In genomic region chr2:71878943-71879342, GRCm38 (mm10) we compare ENCODE assay signal across 22 mouse cellular contexts. TPM values are rescaled to one million over a fixed set of nuclear protein-coding genes. Genes with fewer than 3 reads are reported as not detected.
DNase-seq lines count a peak whose midpoint lies in the region; ATAC-seq and TF ChIP-seq lines count a peak whose summit lies in the region.
"Had no signal": no experiment of that assay in that cellular context is flagged by ENCODE, and none has a peak within 500 bp of the region (broad histone marks: within the 10 kb centered on the region; RNA-seq: fewer than 3 reads in every experiment).

No protein-coding gene starts in this region.

- H3K36me3 ChIP-seq in CH12.LX (replicated peaks in 1 of 2; ENCODE audit: control insufficient read depth in 1 of 2, insufficient read depth in 1 of 2, low read length in 1 of 2) (peaks cover 3 to 50% of the 10 kb centered on the region in 2 experiments), MEL (ENCODE audit: control insufficient read depth in 1 of 2, insufficient read depth in 2 of 2, low read length in 2 of 2) (peaks cover 3 to 20% of the 10 kb centered on the region in 2 experiments; a peak in 3 of 4 replicates)
- H3K36me3 ChIP-seq in liver, embryonic 16.5 days (ENCODE audit: control insufficient read depth, insufficient read depth): peaks cover 16% of the 10 kb centered on the region
- H3K36me3 ChIP-seq in heart, embryonic 11.5 days (ENCODE audit: control insufficient read depth, insufficient read depth, low read length): no peaks in the 10 kb centered on the region
- H3K36me3 ChIP-seq: forebrain, embryonic 15.5 days had no signal

- no peak overlapping the region for H3K9ac ChIP-seq in CH12.LX (ENCODE audit: insufficient read depth, low read depth)
- no peak overlapping the region for H3K9ac ChIP-seq in MEL (ENCODE audit: control insufficient read depth, low read depth, low read length, poor library complexity, severe bottlenecking)
- no peak overlapping the region for H3K9ac ChIP-seq in liver, embryonic 16.5 days (ENCODE audit: low read depth, low read length)
- no peak overlapping the region for H3K9ac ChIP-seq in heart, embryonic 11.5 days (ENCODE audit: low read depth, low read length)
- H3K9ac ChIP-seq: embryonic facial prominence, embryonic 15.5 days; forebrain, embryonic 15.5 days; heart, embryonic 13.5 days; intestine, embryonic 15.5 days had no signal

- H3K4me2 ChIP-seq in CH12.LX (ENCODE audit: insufficient read depth, low read depth, poor library complexity, severe bottlenecking): no peak overlapping the region
- 0 out of 2 replicates have a peak overlapping the region, but pooled peaks have one; percentile 41 for H3K4me2 ChIP-seq in liver, embryonic 16.5 days (ENCODE audit: low read depth, low read length)
- no peak overlapping the region for H3K4me2 ChIP-seq in heart, embryonic 11.5 days
- H3K4me2 ChIP-seq: embryonic facial prominence, embryonic 15.5 days; forebrain, embryonic 15.5 days; heart, embryonic 13.5 days; intestine, embryonic 15.5 days had no signal

- no peak overlapping the region for H3K27ac ChIP-seq in CH12.LX (ENCODE audit: insufficient read depth, low read depth)
- no peak overlapping the region for H3K27ac ChIP-seq in MEL (ENCODE audit: control insufficient read depth, low read depth, low read length)
- H3K27ac ChIP-seq in liver, embryonic 16.5 days (ENCODE audit: low read length): peak overlapping the region; percentile 72
- H3K27ac ChIP-seq in heart, embryonic 11.5 days (ENCODE audit: low read depth, low read length): no peak overlapping the region
- H3K27ac ChIP-seq: embryonic facial prominence, embryonic 15.5 days; forebrain, embryonic 15.5 days; heart, embryonic 13.5 days; intestine, embryonic 15.5 days had no signal

- H3K79me2 ChIP-seq in CH12.LX (replicated peaks; ENCODE audit: control insufficient read depth, extremely low read depth, insufficient read depth, poor library complexity, severe bottlenecking) (no peaks in the 10 kb centered on the region), MEL (ENCODE audit: control insufficient read depth, insufficient read depth, low read length, poor library complexity) (no peaks in the 10 kb centered on the region)

- TF ChIP-seq EP300 in CH12.LX (IDR thresholded peaks at IDR 0.05; ENCODE audit: low read length) (no peak), MEL (IDR thresholded peaks at IDR 0.05; ENCODE audit: low read depth in 1 of 2, low read length in 2 of 2) (peak; percentile 58 to 73; a peak in 3 of 4 replicates)

- TF ChIP-seq CTCF in CH12.LX (conservative IDR thresholded peaks at IDR 0.05 in 1 of 2, IDR thresholded peaks at IDR 0.05 in 1 of 2; ENCODE audit: low read depth in 2 of 2, low read length in 2 of 2) (no peak), MEL (IDR thresholded peaks at IDR 0.05 in 2 of 3, conservative IDR thresholded peaks at IDR 0.05 in 1 of 3; ENCODE audit: control insufficient read depth in 1 of 3, insufficient read depth in 1 of 3, low read depth in 2 of 3, low read length in 3 of 3, poor library complexity in 1 of 3, severe bottlenecking in 1 of 3) (no peak)

- dilution Hi-C loops in CH12.LX (cut with MboI; ENCODE audit: extremely low pct_ligation_motif_present, extremely low pct_unique_long_range_greater_than_20kb, low sequenced_read_pairs): no loop called here

- H3K27me3 ChIP-seq in CH12.LX (replicated peaks) (no peaks in the 10 kb centered on the region), MEL (ENCODE audit: control insufficient read depth in 1 of 2, insufficient read depth in 2 of 2, low read length in 2 of 2) (no peaks in the 10 kb centered on the region)
- H3K27me3 ChIP-seq in liver, embryonic 16.5 days (ENCODE audit: control insufficient read depth, insufficient read depth, low read depth, low read length): no peaks in the 10 kb centered on the region
- H3K27me3 ChIP-seq in heart, embryonic 11.5 days (ENCODE audit: control insufficient read depth, insufficient read depth, low read length): no peaks in the 10 kb centered on the region
- H3K27me3 ChIP-seq: embryonic facial prominence, embryonic 15.5 days; forebrain, embryonic 15.5 days; heart, embryonic 13.5 days; intestine, embryonic 15.5 days; Patski had no signal

- peaks cover 0 to 7% of the 10 kb centered on the region in 2 experiments; a peak in 2 of 4 replicates for H3K4me1 ChIP-seq in CH12.LX (ENCODE audit: control insufficient read depth in 1 of 2, insufficient read depth in 2 of 2)
- H3K4me1 ChIP-seq in MEL (ENCODE audit: control insufficient read depth in 1 of 2, insufficient read depth in 2 of 2, low read length in 2 of 2): peaks cover 4 to 18% of the 10 kb centered on the region in 2 experiments
- H3K4me1 ChIP-seq in liver, embryonic 16.5 days (ENCODE audit: control insufficient read depth, low read depth, low read length): peaks cover 37% of the 10 kb centered on the region
- peaks cover 2% of the 10 kb centered on the region; the same call in 1 of the 2 replicates for H3K4me1 ChIP-seq in heart, embryonic 11.5 days (ENCODE audit: control insufficient read depth, insufficient read depth, low read length)
- H3K4me1 ChIP-seq: intestine, embryonic 15.5 days had no signal

- H3K9me3 ChIP-seq in CH12.LX (replicated peaks; ENCODE audit: low read length) (peaks cover 6% of the 10 kb centered on the region), MEL (replicated peaks; ENCODE audit: insufficient read depth, low read length) (no peaks in the 10 kb centered on the region)
- H3K9me3 ChIP-seq in liver, embryonic 16.5 days (replicated peaks; ENCODE audit: control insufficient read depth, low read length): no peaks in the 10 kb centered on the region
- no peaks in the 10 kb centered on the region for H3K9me3 ChIP-seq in heart, embryonic 11.5 days (replicated peaks; ENCODE audit: control insufficient read depth, low read length)
- H3K9me3 ChIP-seq: embryonic facial prominence, embryonic 15.5 days; forebrain, embryonic 15.5 days; G1E; heart, embryonic 13.5 days; intestine, embryonic 15.5 days had no signal

- H3K4me3 ChIP-seq in CH12.LX (replicated peaks in 1 of 3; ENCODE audit: low read depth in 2 of 3, low read length in 2 of 3, poor library complexity in 1 of 3) (no peak overlapping the region), MEL (ENCODE audit: control insufficient read depth in 1 of 2, insufficient read depth in 1 of 2, low read depth in 2 of 2, low read length in 2 of 2) (no peak overlapping the region)
- H3K4me3 ChIP-seq in liver, embryonic 16.5 days (ENCODE audit: low read depth, low read length): no peak overlapping the region
- no peak overlapping the region for H3K4me3 ChIP-seq in heart, embryonic 11.5 days (ENCODE audit: low read depth, low read length)
- H3K4me3 ChIP-seq: embryonic facial prominence, embryonic 15.5 days; erythroblast, embryonic 14.5 days; forebrain, embryonic 15.5 days; heart, adult 2 months; heart, embryonic 13.5 days; intestine, embryonic 15.5 days had no signal

- DNase-seq in CH12.LX (ENCODE audit: extremely low read depth) (no peak), MEL (ENCODE audit: low read depth, low spot score) (peak; percentile 52)
- DNase-seq in spleen, postnatal 10 days (ENCODE audit: low spot score in 2 of 2): no peak
- no peak for DNase-seq in right cerebral cortex, postnatal 14 days
- DNase-seq: adrenal gland, postnatal 14 days; cerebellum, adult 8-10 months; cerebellum, postnatal 14 days; embryo, embryonic 11 days; gastrocnemius, postnatal 10 days; heart, adult 2 months; heart, postnatal 36 days had no signal

- peak; percentile 45; the same call in 1 of the 2 replicates for ATAC-seq in erythroid progenitor cell, adult 5-6 weeks (replicated peaks; ENCODE audit: low FRiP score, poor library complexity, severe bottlenecking)
- peak; percentile 60 for ATAC-seq in liver, embryonic 16.5 days (ENCODE audit: low read depth)
- no peak for ATAC-seq in heart, embryonic 11.5 days (replicated peaks; ENCODE audit: insufficient number of reproducible peaks, low FRiP score, low TSS enrichment)
- ATAC-seq: activated CD4-positive, CD25-positive, alpha-beta regulatory T cell, adult 4 months; forebrain, embryonic 15.5 days; intestine, embryonic 15.5 days; Patski had no signal

- TF ChIP-seq POLR2A in CH12.LX (IDR thresholded peaks at IDR 0.05; ENCODE audit: low read depth, low read length) (no peak), MEL (IDR thresholded peaks at IDR 0.05; ENCODE audit: control insufficient read depth in 1 of 2, insufficient read depth in 1 of 2, low read depth in 1 of 2, low read length in 2 of 2, poor library complexity in 1 of 2) (no peak)

- in situ Hi-C loops in CH12.LX (cut with MboI; ENCODE audit: low pct_ligation_motif_present, low pct_unique_long_range_greater_than_20kb, low sequenced_read_pairs): no loop called here

- TF ChIP-seq RAD21 in CH12.LX (IDR thresholded peaks at IDR 0.05; ENCODE audit: low read depth, low read length) (no peak), MEL (IDR thresholded peaks at IDR 0.05; ENCODE audit: low read depth, low read length) (no peak)

TF ChIP-seq in CH12.LX, 34 proteins besides CTCF, POLR2A, EP300 and RAD21:
- TF ChIP-seq E2F4 (IDR thresholded peaks at IDR 0.05; ENCODE audit: insufficient replicate concordance, low read depth, low read length): no peak
- TF ChIP-seq ZNF384 (IDR thresholded peaks at IDR 0.05; ENCODE audit: low read depth, low read length): peak; percentile 23; the same call in 1 of the 2 replicates
- no peak for TF ChIP-seq RCOR1 (conservative IDR thresholded peaks at IDR 0.05; ENCODE audit: low read depth, low read length)

TF ChIP-seq in MEL, 35 proteins besides CTCF, POLR2A, EP300 and RAD21 (continues in another document):
- no peak for TF ChIP-seq GABPA (IDR thresholded peaks at IDR 0.05; ENCODE audit: low read depth, low read length)
- TF ChIP-seq HCFC1 (IDR thresholded peaks at IDR 0.05; ENCODE audit: low read depth, low read length): 0 out of 2 replicates have a peak, but pooled peaks have one; percentile 14
- peak; percentile 80 for TF ChIP-seq RCOR1 (IDR thresholded peaks at IDR 0.05; ENCODE audit: low read depth, low read length)
- TF ChIP-seq BHLHE40 (IDR thresholded peaks at IDR 0.05; ENCODE audit: borderline replicate concordance, low read depth, low read length): peak; percentile 42; the same call in 1 of the 2 replicates
- no peak for TF ChIP-seq MYC (IDR thresholded peaks at IDR 0.05; ENCODE audit: low read depth, low read length)
- TF ChIP-seq USF1 (IDR thresholded peaks at IDR 0.05; ENCODE audit: low read depth, low read length): no peak

RNA-seq across cellular contexts. Expression of gene Pdk1, which starts 5.9 kb away (rescaled TPM):
- total RNA-seq in CH12.LX (2012; rRNA removed): 20.9 and 59.9 TPM in 2 replicates
- total RNA-seq in CH12.LX (2014; rRNA removed): 75.3 and 78.5 TPM in 2 replicates
- polyA plus RNA-seq in CH12.LX (2012; ENCODE audit: insufficient read length, low read depth): 26.4 and 35.9 TPM in 2 replicates
- 12.2 and 18.2 TPM in 2 replicates for total RNA-seq in MEL (2012; rRNA removed)
- 10 to 100 TPM in 1 of 2 experiments, not detected in 1; 56.1 TPM for polyA plus RNA-seq in MEL (2012; ENCODE audit: insufficient read depth in 1 of 2, insufficient read length in 2 of 2, low read depth in 1 of 2, low replicate concordance in 2 of 2, missing spikeins in 1 of 2)
- total RNA-seq in erythroid progenitor cell, adult 5-6 weeks (2015; ENCODE audit: low replicate concordance): 2.5 and 9.4 TPM in 2 replicates
- 7.3 and 19.4 TPM in 2 replicates for total RNA-seq in erythroid progenitor cell, adult 5-6 weeks (2017; ENCODE audit: low replicate concordance)
- polyA plus RNA-seq in liver, embryonic 16.5 days (2015; fragmentation: Nextera tagmentation; extraction: Ambion mirVana): 45.0 and 45.6 TPM in 2 replicates
- polyA plus RNA-seq in heart, embryonic 11.5 days (2014; fragmentation: Nextera tagmentation; extraction: Ambion mirVana): 104 and 112 TPM in 2 replicates

Comparison
In these comparisons a context has a peak if more than half of its experiments do, and no peak if none do; other contexts are left out.
1. Of the 35 proteins assayed by ChIP-seq in both MEL and CH12.LX: peak only in MEL: BHLHE40, EP300, HCFC1, MAFK, RCOR1 and SIN3A; only in CH12.LX: none; in both: ZNF384; in neither: 28.